Mouse (Mus musculus) liver, adult 2 months (tissue): ENCODE measurements at regions not wholly inside any gene's neighbourhood (a gene's known extent, or its start where the extent isn't known, plus 50 kb on each side); places are given as distances from the start of the nearest gene placed in this dataset.

Experiments
- CTCF ChIP-seq: fragments of 200-500 bp; IDR thresholded peaks from 2 replicates; pipeline ENCODE4 v1.5.1; 2011; ENCODE audit warnings: low read depth, low read length, control low read depth
- POLR2A ChIP-seq: fragments of 200-500 bp; IDR thresholded peaks from 2 replicates; pipeline ENCODE4 v1.6.1; 2011; ENCODE audit warnings: low read length, control low read depth; ENCODE audit not compliant: insufficient read depth; ENCODE audit errors: extremely low read depth

DNA sequence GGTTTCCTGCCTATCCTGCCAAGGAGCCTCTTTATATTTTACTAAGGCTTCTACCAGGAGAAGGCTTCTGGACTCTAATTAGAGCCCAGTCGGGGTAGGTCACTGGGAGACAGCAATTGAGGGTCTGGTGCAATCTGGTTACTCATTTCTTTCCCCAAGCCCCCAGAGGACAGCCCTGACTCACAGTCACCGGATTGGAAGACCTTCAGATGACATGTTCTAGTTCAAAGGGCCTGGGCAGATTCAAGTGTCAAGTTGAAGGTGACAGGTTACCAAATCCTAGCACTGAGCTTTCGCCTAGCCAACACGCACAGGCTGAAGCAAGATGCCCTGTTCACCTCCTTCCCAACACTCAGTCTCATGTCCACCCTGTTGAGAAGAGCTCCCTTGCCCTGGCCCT, 139.6 kb downstream of the Ly86 start:
- TF ChIP-seq CTCF = no peak
- no peak for TF ChIP-seq POLR2A
